In the genomic region with DNA sequence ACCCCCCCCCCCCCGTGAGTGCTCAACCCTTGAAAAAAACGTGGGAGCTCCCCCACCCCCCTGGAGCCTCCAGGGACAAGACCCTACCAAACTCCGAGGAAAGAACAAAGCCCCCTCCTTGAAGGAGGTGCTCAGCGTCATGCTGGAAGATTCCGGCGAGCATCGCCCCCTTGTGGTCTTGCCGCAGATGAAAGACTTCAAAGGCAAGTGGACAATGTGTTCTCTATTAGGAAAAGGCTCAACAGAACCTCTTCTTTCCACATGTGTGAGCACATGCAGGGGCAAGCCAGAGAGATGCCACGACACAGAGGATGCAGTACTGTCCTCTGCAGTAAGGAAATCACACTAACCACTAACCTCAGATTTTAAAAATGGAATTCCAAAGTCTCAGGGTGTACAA, we compare ENCODE assay signal across 8 mouse cellular contexts. TPM values are rescaled to one million over a fixed set of nuclear protein-coding genes. Genes with fewer than 3 reads are reported as not detected.
DNase-seq lines count a peak whose midpoint lies in the region; ATAC-seq lines count a peak whose summit lies in the region.

No protein-coding gene starts in this region.

- H3K4me3 ChIP-seq in embryonic facial prominence, embryonic 11.5 days (ENCODE audit: low read depth, low read length) = no peak overlapping the region; the same call in 1 of the 2 replicates
- no peak overlapping the region for H3K4me3 ChIP-seq in limb, embryonic 12.5 days (replicated peaks)
- no peak overlapping the region for H3K4me3 ChIP-seq in neural tube, embryonic 14.5 days (ENCODE audit: low read depth, low read length)

- WGBS in embryonic facial prominence, embryonic 11.5 days = under 1% methylated on average over 9 of the region's 9 CpGs
- WGBS in limb, embryonic 12.5 days = under 1% methylated on average over 9 of the region's 9 CpGs
- WGBS in neural tube, embryonic 14.5 days = 2% methylated on average over 9 of the region's 9 CpGs

- H3K9me3 ChIP-seq in embryonic facial prominence, embryonic 11.5 days (replicated peaks; ENCODE audit: control insufficient read depth, low read length) = no peaks in the 10 kb centered on the region
- H3K9me3 ChIP-seq in limb, embryonic 12.5 days = no peaks in the 10 kb centered on the region
- H3K9me3 ChIP-seq in neural tube, embryonic 14.5 days (ENCODE audit: control insufficient read depth, low read length) = no peaks in the 10 kb centered on the region

- no peak overlapping the region for H3K27ac ChIP-seq in embryonic facial prominence, embryonic 11.5 days (replicated peaks; ENCODE audit: low read depth, low read length)
- no peak overlapping the region for H3K27ac ChIP-seq in limb, embryonic 12.5 days
- no peak overlapping the region for H3K27ac ChIP-seq in neural tube, embryonic 14.5 days (ENCODE audit: low read depth, low read length)

- H3K27me3 ChIP-seq in embryonic facial prominence, embryonic 11.5 days (ENCODE audit: control insufficient read depth, insufficient read depth, low read length) = no peaks in the 10 kb centered on the region
- 0 out of 2 replicates have a peak, but pooled peaks cover 4% of the 10 kb centered on the region for H3K27me3 ChIP-seq in limb, embryonic 12.5 days
- no peaks in the 10 kb centered on the region; the same call in 1 of the 2 replicates for H3K27me3 ChIP-seq in neural tube, embryonic 14.5 days (ENCODE audit: control insufficient read depth, insufficient read depth, low read length)

- H3K4me1 ChIP-seq in embryonic facial prominence, embryonic 11.5 days (ENCODE audit: control insufficient read depth, insufficient read depth, low read length) = peaks cover 8% of the 10 kb centered on the region
- H3K4me1 ChIP-seq in limb, embryonic 12.5 days (replicated peaks) = peaks cover 35% of the 10 kb centered on the region
- H3K4me1 ChIP-seq in neural tube, embryonic 14.5 days (ENCODE audit: control insufficient read depth, insufficient read depth, low read length) = peaks cover 10% of the 10 kb centered on the region

- H3K4me2 ChIP-seq in embryonic facial prominence, embryonic 11.5 days (ENCODE audit: low read depth, low read length) = peak overlapping the region; percentile 17; the same call in 1 of the 2 replicates
- H3K4me2 ChIP-seq in limb, embryonic 12.5 days = peak overlapping the region; percentile 45
- peak overlapping the region; percentile 24; the same call in 1 of the 2 replicates for H3K4me2 ChIP-seq in neural tube, embryonic 14.5 days (ENCODE audit: low read depth, low read length)

- no peaks in the 10 kb centered on the region for H3K36me3 ChIP-seq in embryonic facial prominence, embryonic 11.5 days (replicated peaks; ENCODE audit: control insufficient read depth, insufficient read depth, low read depth, low read length)
- H3K36me3 ChIP-seq in limb, embryonic 12.5 days = no peaks in the 10 kb centered on the region
- H3K36me3 ChIP-seq in neural tube, embryonic 14.5 days (ENCODE audit: control insufficient read depth, insufficient read depth, low read length) = no peaks in the 10 kb centered on the region

- H3K9ac ChIP-seq in embryonic facial prominence, embryonic 11.5 days (replicated peaks; ENCODE audit: low read length) = peak overlapping the region; percentile 34
- 0 out of 2 replicates have a peak overlapping the region, but pooled peaks have one; percentile 23 for H3K9ac ChIP-seq in limb, embryonic 12.5 days (replicated peaks)
- no peak overlapping the region for H3K9ac ChIP-seq in neural tube, embryonic 14.5 days (replicated peaks; ENCODE audit: low read depth, low read length)

- DNase-seq in 3T3-L1 (ENCODE audit: low read depth, low spot score) = peak; percentile 86
- peak; percentile 82 for DNase-seq in adrenal gland, postnatal 10 days
- peak; percentile 93 for DNase-seq in embryonic facial prominence, embryonic 11.5 days (ENCODE audit: low spot score)
- peak; percentile 22 for DNase-seq in heart, adult 8-10 months (ENCODE audit: low spot score)
- DNase-seq in kidney, adult 9 months = peak; percentile 43
- peak; percentile 61 to 82 for DNase-seq in thymus, postnatal 10 days (ENCODE audit: low spot score in 2 of 2)

- ATAC-seq in embryonic facial prominence, embryonic 11.5 days (replicated peaks; ENCODE audit: insufficient number of reproducible peaks, low FRiP score, low TSS enrichment, low read depth) = peak; percentile 57
- ATAC-seq in limb, embryonic 12.5 days (ENCODE audit: insufficient number of reproducible peaks, insufficient read depth, low FRiP score, low TSS enrichment, low read depth) = peak; percentile 35; the same call in 1 of the 2 replicates
- ATAC-seq in neural tube, embryonic 14.5 days (ENCODE audit: low read depth) = peak; percentile 75

RNA-seq across cellular contexts. Expression of a gene that starts 46.2 kb away (rescaled TPM):
- 1 to 10 TPM; 4.3 to 4.9 TPM for total RNA-seq in adrenal gland, postnatal 10 days (2021)
- 52.3 and 59.4 TPM in 2 replicates for polyA plus RNA-seq in embryonic facial prominence, embryonic 11.5 days (2014; fragmentation: Nextera tagmentation; extraction: Ambion mirVana)
- 1 to 10 TPM in 3 of 4 experiments, under 1 TPM in 1; 1.00 to 1.8 (median 1.2) TPM for total RNA-seq in heart, adult 8-10 months (2022)
- polyA plus RNA-seq in limb, embryonic 12.5 days (2016; fragmentation: Nextera tagmentation; extraction: Ambion mirVana) = 45.3 and 50.4 TPM in 2 replicates
- polyA plus RNA-seq in neural tube, embryonic 14.5 days (2014; fragmentation: Nextera tagmentation; extraction: Ambion mirVana) = 1.3 and 1.4 TPM in 2 replicates

Comparison
In these comparisons a context has a peak if more than half of its experiments do, and no peak if none do; other contexts are left out.
1. DNase-seq: peak in every context shown above with its lines; median percentile 93 in embryonic facial prominence, embryonic 11.5 days; 86 in 3T3-L1; 82 in adrenal gland, postnatal 10 days; 72 in thymus, postnatal 10 days; 43 in kidney, adult 9 months; 22 in heart, adult 8-10 months.
2. RNA of a gene that starts 46.2 kb away (polyA plus RNA-seq): 52.3 to 59.4 TPM in embryonic facial prominence, embryonic 11.5 days and 45.3 to 50.4 TPM in limb, embryonic 12.5 days; 1.3 to 1.4 TPM in neural tube, embryonic 14.5 days; every median in the first group is over 10 times any median in the second.
3. Peak in every context shown above with its lines, with median percentiles within 50 percentile points of each other: ATAC-seq and H3K4me2 ChIP-seq.